Mouse (Mus musculus) left cerebral cortex, postnatal 36 days (tissue): ENCODE results near the gene Tshz2. TPM values are rescaled to one million over a fixed set of nuclear protein-coding genes. Genes with fewer than 3 reads are reported as not detected.
A peak's percentile ranks its signal among the peaks of the same experiment; 100 is the strongest.

Source experiments
- DNase-seq, 2 experiments: peaks; one replicate each; pipeline ENCODE4 v3.0.0; 2021 to 2022; ENCODE audit warnings: low spot score in 2 of 2, mixed read lengths in 1 of 2
- intact Hi-C: fragments of 180-260 bp; cut with DNase I; formaldehyde crosslinking; loops from one replicate; pipeline ENCODE4 v1.15.1; 2025
- total RNA-seq, 2 experiments: library from RNA; stranded (reverse); gene quantifications; 2 replicates each; pipeline ENCODE4 v1.2.3; 2021

Tshz2 gene
- total RNA-seq, 2 experiments from 2014 or later, result 28.2 to 54.5 TPM

GRCm38 (mm10) chr2:170048831-170049230, 416.0 kb downstream of the Tshz2 start:
- intact Hi-C loops, result no loop called here
- DNase-seq, result no peak

DNA sequence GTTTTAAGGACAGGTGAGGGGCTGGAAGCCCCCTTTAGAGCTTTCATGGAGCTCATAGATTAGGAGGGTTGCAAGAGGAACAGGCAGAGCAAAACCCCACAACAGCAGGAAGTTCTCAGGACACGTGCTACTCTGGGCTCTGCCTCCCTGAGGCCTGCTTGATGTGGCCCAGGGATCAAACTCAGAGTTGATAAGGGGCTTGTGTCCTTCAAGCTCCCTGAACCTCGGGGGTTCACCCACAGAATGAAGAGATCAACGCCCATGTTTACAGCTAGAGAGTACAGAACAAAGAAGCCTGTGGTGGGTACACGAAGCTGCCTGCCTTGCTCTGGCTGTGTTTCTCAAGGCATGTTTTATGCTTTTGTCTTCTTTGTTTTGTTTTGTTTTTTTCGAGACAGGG, 417.8 kb downstream of the Tshz2 start:
- intact Hi-C loops, result no loop called here
- no peak for DNase-seq

GRCm38 (mm10) chr2:170051441-170051840, 418.6 kb downstream of the Tshz2 start:
- intact Hi-C loops, result no loop called here
- DNase-seq, result no peak

DNA sequence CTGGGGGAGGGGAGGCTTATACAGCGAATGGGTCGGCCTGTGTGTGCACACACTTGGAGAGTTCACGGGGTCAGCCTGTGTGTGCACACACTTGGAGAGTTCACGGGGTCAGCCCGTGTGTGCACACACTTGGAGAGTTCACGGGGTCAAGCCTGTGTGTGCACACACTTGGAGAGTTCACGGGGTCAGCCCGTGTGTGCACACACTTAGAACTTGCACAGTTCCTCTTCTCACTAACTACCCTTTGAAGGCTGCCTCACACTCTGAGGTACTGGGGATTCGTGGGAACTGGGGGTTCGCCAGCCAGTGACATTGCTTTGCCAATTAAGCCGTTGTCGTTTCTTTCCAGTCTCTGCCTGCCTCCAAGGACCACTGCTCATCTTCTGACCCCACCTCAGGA, 422.1 kb downstream of the Tshz2 start:
- DNase-seq, result no peak
- intact Hi-C loops, result no loop called here

- intact Hi-C loops, result no loop called here
- DNase-seq, result no peak
Observed at GRCm38 (mm10) chr2:170055413-170055812, 422.6 kb downstream of the Tshz2 start.

GRCm38 (mm10) chr2:170058774-170059173, 426.0 kb downstream of the Tshz2 start:
- intact Hi-C loops, result no loop called here
- DNase-seq, result no peak

DNA sequence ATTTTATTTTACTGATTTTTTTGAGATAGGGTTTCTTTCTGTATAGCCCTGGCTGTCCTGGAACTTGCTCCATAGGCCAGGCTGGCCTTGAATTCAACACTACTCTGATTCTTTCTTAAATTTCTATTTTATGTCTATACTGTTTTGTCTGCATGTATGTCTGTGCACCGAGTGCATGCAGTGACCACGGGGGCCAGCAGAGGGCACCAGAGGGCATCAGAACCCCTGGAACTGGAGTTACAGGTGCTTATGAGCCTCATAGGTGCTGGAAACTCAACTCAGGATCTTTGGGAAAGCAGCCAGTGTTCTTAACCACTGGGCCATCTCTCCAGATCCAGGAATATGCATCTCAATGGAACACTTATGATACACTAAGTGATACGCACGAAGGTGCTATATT, 427.3 kb downstream of the Tshz2 start:
- no peak for DNase-seq
- intact Hi-C loops, result no loop called here

GRCm38 (mm10) chr2:170062378-170062777, 429.6 kb downstream of the Tshz2 start:
- no peak for DNase-seq
- intact Hi-C loops, result no loop called here

GRCm38 (mm10) chr2:170069976-170070375, 437.2 kb downstream of the Tshz2 start:
- intact Hi-C loops, result no loop called here
- no peak for DNase-seq

- no peak for DNase-seq
- intact Hi-C loops, result no loop called here
Observed at GRCm38 (mm10) chr2:170070641-170071241, 437.9 kb downstream of the Tshz2 start.

- intact Hi-C loops, result no loop called here
- no peak for DNase-seq
Observed at GRCm38 (mm10) chr2:170076941-170077490, 444.2 kb downstream of the Tshz2 start.

GRCm38 (mm10) chr2:170078041-170078440, 445.2 kb downstream of the Tshz2 start:
- no peak for DNase-seq
- intact Hi-C loops, result no loop called here

GRCm38 (mm10) chr2:170078442-170079017, 445.7 kb downstream of the Tshz2 start:
- DNase-seq, result no peak
- intact Hi-C loops, result no loop called here

DNA sequence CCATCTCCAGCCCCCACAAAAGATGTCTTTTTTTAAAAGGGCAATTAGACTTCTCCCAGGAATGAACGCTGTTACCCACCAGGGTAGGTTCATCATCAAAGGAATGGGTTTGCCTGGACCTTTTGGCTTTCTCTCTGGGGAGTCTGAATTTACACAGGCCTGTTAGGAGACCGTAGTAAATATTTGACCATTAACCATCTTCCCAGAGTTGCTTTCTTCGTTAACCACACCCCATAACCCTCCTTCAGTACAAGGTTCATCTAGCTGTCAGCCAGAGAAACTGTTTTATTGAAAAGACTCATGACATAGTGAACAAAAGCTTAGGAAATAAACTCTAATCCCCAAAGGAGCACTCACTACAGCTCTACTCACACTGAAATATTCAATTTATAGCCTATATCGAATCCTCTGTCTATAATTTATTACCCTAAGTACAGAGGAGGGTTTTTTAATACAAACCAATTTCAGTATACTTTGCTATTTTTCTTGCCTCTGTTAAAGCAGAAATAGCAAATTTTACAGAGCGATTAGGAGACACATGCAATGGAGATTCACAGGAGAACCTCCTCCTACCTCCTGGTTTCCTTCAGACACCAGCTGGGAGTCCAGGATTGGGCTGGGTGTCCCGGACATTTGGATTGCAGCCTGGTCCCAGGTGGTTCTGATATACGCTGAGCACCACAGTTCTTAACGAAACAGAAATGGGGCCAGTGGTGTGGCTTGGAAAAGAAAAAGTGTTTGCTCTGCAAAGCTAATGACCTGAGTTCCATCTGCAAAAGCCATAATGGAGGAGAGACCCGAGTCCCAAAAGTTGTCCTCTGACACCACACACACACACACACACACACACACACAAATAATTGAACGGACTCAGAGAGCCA, 459.0 kb downstream of the Tshz2 start:
- DNase-seq, result no peak
- intact Hi-C loops, result no loop called here

GRCm38 (mm10) chr2:170094220-170094619, 461.4 kb downstream of the Tshz2 start:
- DNase-seq, result no peak
- intact Hi-C loops, result no loop called here

GRCm38 (mm10) chr2:170094871-170095270, 462.1 kb downstream of the Tshz2 start:
- intact Hi-C loops, result no loop called here
- no peak for DNase-seq

DNA sequence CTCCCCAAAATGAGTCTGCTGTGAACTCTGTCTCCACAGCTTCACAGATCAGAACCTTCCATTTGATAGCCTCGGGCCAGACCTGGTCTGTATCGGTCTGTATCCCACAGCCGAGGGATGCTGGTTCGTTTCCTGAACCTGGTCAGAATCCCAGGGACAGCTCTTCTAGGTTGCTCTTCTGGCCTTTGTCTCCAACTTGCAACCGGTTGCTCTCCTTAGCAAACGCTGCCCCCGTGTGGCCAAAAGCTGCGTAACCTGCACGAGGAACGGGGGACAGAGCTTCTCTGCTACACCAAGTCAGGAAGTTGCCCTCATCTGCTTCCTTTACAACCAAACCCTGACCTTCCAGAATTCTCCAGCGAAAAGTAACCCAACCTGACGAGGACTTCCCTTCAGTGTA, 468.3 kb downstream of the Tshz2 start:
- peak; percentile 85 to 88 for DNase-seq
- intact Hi-C loops, result loop anchor here (2.0 to 5.0 kb wide), 2 partner anchors 1040 to 1109 kb away; no protein-coding TSS in a partner anchor

GRCm38 (mm10) chr2:170101932-170102331, 469.1 kb downstream of the Tshz2 start:
- DNase-seq, result no peak

DNA sequence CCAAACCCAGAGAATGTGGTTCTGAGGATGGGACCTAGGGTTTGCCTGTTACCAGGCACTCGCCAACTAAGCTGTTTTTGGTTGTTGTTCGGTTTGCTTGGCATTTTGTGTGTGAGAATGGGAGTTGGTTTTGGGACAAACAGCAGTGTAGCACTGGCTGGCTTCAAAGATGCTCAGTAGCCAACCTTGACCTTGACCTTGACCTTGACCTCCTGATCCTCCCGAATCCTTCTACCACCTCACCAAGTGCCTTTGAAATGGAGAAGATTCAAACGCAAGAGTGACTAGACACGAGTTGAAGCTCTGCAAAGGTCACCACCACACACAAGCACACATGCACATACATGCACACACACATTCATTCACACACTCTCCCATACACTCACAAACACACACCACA, 470.5 kb downstream of the Tshz2 start:
- intact Hi-C loops, result loop anchor here (5.0 kb wide), 1 partner anchor 1111 kb away; no protein-coding TSS in a partner anchor
- no peak for DNase-seq

More at GRCm38 (mm10) chr2:170101932-170102331, 469.1 kb downstream of the Tshz2 start:
- intact Hi-C loops, result loop anchor here (2.0 to 5.0 kb wide), 2 partner anchors 1041 to 1110 kb away; no protein-coding TSS in a partner anchor

DNA sequence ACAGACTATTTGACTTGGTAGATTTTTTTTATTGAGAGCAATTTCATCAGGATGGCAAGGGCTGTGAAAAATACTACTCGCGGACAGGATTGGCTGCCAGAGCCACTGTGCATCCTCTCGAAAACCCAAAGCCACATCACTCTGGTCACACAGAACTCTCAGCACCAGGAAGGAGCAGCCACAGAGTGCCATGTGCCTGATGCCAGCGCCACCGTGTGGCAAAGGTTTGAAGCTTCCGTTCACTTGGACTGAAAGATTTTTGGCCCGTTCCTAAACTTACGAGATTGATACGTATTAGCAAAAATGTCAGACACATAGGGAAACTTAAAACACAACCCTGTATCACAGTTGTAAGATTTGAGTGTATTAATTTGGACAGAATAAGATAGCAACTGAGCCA, 471.0 kb downstream of the Tshz2 start:
- DNase-seq, result peak; percentile 35 to 43
- intact Hi-C loops, result loop anchor here (5.0 kb wide), 1 partner anchor 1112 kb away; no protein-coding TSS in a partner anchor
